Mouse (Mus musculus) liver, postnatal 0 days (tissue): Measurements from ENCODE around the gene Ankrd39.

Experiments
- CTCF ChIP-seq: sonication (generic); IDR thresholded peaks from 2 replicates; pipeline ENCODE4 v1.5.1; 2016; ENCODE audit warnings: antibody characterized with exemption, low read depth
- EP300 ChIP-seq: IDR thresholded peaks from 2 replicates; pipeline ENCODE4 v1.6.1; 2016; ENCODE audit warnings: antibody characterized with exemption, low read depth, mild to moderate bottlenecking

DNA sequence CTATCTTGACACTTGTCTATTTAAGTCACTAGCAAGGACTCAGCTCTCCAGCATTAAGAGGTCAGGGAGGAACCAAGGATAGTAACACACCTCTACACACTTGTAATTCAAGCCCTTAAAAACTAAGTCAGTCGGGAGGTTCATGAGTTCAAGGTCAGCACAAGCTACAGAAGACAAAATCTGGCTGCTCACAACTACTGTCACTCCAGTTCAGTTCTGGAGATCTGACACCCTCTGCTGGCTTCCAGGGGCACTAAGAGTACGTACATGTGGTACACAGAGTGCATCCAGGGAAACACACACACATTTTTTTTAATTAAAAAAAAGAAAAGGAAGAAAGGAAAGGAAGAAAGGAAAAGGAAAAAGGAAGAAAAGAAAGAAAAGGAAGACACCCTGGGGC lies 50.5 kb downstream of the Ankrd39 start:
- peak; percentile 44; the same call in 1 of the 2 replicates for TF ChIP-seq CTCF
- no peak for TF ChIP-seq EP300
